In the genomic region with DNA sequence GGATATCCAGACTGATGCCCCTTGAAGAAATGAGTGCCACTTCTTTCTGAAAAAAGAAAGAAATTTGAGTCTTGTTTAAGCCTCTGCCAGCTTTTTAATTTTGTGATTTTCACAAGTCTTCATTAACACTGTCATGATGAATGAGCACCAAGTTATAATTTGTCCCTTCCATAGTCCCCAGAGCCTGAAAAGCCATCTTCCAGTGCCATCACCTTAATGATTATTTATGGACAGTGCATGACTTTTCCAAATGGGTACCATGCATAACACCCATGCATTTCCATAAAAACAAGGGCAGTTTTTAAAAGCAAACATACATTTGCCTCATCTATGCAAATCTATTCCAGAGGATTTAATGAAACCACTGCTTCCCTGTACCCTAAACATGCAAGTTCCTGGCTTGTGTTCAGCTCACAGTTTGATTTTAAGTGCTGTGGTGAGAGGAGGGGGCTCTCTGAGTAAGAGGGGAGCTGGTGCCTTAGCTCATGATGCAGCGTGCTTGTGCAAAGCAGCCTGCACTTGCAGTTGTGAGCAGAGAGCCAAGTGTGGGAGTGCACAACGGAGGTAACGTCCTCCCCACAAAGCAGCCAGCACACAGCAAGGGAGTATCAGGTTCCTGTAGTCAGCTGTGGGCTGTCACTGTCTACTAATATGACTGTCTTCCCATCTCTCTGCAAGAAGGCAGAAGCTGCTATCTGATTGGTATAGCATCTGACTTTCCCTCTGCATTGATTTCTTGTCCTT, we compare ENCODE assay signal across 14 mouse cellular contexts.
DNase-seq lines count a peak whose midpoint lies in the region; ATAC-seq and TF ChIP-seq lines count a peak whose summit lies in the region.
"Had no signal": no experiment of that assay in that cellular context is flagged by ENCODE, and none has a peak within 500 bp of the region (broad histone marks: within the 10 kb centered on the region; RNA-seq: fewer than 3 reads in every experiment).

No protein-coding gene starts in this region.

- no peak overlapping the region for H3K4me3 ChIP-seq in kidney, embryonic 16.5 days (ENCODE audit: low read length)
- no peak overlapping the region for H3K4me3 ChIP-seq in embryonic facial prominence, embryonic 14.5 days (ENCODE audit: low read depth, low read length)
- H3K4me3 ChIP-seq in hindbrain, postnatal 0 days (ENCODE audit: low read length) = peak overlapping the region; percentile 14
- peak overlapping the region; percentile 50 for H3K4me3 ChIP-seq in olfactory bulb, adult 2 months (ENCODE audit: insufficient read depth, low read depth, low read length)
- no peak overlapping the region for H3K4me3 ChIP-seq in intestine, postnatal 0 days (ENCODE audit: low read depth, low read length)
- no peak overlapping the region for H3K4me3 ChIP-seq in lung, adult 2 months (replicated peaks; ENCODE audit: extremely low read depth, low read depth, low read length)

- no peak for DNase-seq in kidney, postnatal 14 days
- peak; percentile 35 for DNase-seq in embryonic facial prominence, embryonic 14.5 days (ENCODE audit: low spot score)
- peak; percentile 47 for DNase-seq in hindbrain, postnatal 0 days (ENCODE audit: low spot score)
- DNase-seq in adrenal gland, postnatal 36 days = no peak
- DNase-seq in lung, adult 2 months = no peak
- DNase-seq: cerebellum, adult 11-12 months; kidney, postnatal 36 days; liver; thymus, postnatal 14 days had no signal

- no peak overlapping the region for H3K27ac ChIP-seq in kidney, embryonic 16.5 days (ENCODE audit: low read length)
- H3K27ac ChIP-seq in embryonic facial prominence, embryonic 14.5 days (replicated peaks; ENCODE audit: low read depth, low read length) = no peak overlapping the region
- no peak overlapping the region; the same call in 1 of the 2 replicates for H3K27ac ChIP-seq in hindbrain, postnatal 0 days
- peak overlapping the region; percentile 97 for H3K27ac ChIP-seq in olfactory bulb, adult 2 months (ENCODE audit: insufficient read depth, low read depth, low read length)
- H3K27ac ChIP-seq in intestine, postnatal 0 days (ENCODE audit: low read depth, low read length) = no peak overlapping the region
- H3K27ac ChIP-seq: macrophage had no signal

- no peak for TF ChIP-seq CTCF in hindbrain, postnatal 0 days (IDR thresholded peaks at IDR 0.05; ENCODE audit: low read depth)
- TF ChIP-seq CTCF in olfactory bulb, adult 2 months (IDR thresholded peaks at IDR 0.05; ENCODE audit: insufficient read depth, low read depth, low read length) = no peak
- TF ChIP-seq CTCF in intestine, postnatal 0 days (IDR thresholded peaks at IDR 0.05; ENCODE audit: low read depth) = no peak
- TF ChIP-seq CTCF in lung, adult 2 months (IDR thresholded peaks at IDR 0.05; ENCODE audit: insufficient read depth, low read length) = no peak

- H3K9ac ChIP-seq in kidney, embryonic 16.5 days (replicated peaks; ENCODE audit: low read length) = no peak overlapping the region
- no peak overlapping the region for H3K9ac ChIP-seq in embryonic facial prominence, embryonic 14.5 days (ENCODE audit: low read depth, low read length)
- H3K9ac ChIP-seq in hindbrain, postnatal 0 days (replicated peaks; ENCODE audit: low read length) = no peak overlapping the region
- no peak overlapping the region for H3K9ac ChIP-seq in intestine, postnatal 0 days (ENCODE audit: low read depth, low read length)

- peak; percentile 91 for ATAC-seq in kidney, embryonic 16.5 days (ENCODE audit: low FRiP score, low TSS enrichment)
- peak; percentile 53; the same call in 1 of the 2 replicates for ATAC-seq in embryonic facial prominence, embryonic 14.5 days (ENCODE audit: low read depth)
- peak; percentile 82 for ATAC-seq in hindbrain, postnatal 0 days
- no peak for ATAC-seq in intestine, postnatal 0 days
- ATAC-seq: CD4-positive, CD25-positive, alpha-beta regulatory T cell, adult 4 months had no signal

- WGBS in kidney, embryonic 16.5 days = 16% methylated on average over 3 of the region's 3 CpGs
- 20% methylated on average over 3 of the region's 3 CpGs for WGBS in embryonic facial prominence, embryonic 14.5 days
- 22% methylated on average over 3 of the region's 3 CpGs for WGBS in hindbrain, postnatal 0 days
- WGBS in olfactory bulb, adult 2 months = 10% methylated on average over 3 of the region's 3 CpGs
- 58% methylated on average over 3 of the region's 3 CpGs for WGBS in intestine, postnatal 0 days
- WGBS in lung, adult 2 months = 37% methylated on average over 3 of the region's 3 CpGs

- no peaks in the 10 kb centered on the region for H3K36me3 ChIP-seq in kidney, embryonic 16.5 days (ENCODE audit: insufficient read depth, low read length)
- no peaks in the 10 kb centered on the region for H3K36me3 ChIP-seq in embryonic facial prominence, embryonic 14.5 days (ENCODE audit: control insufficient read depth, insufficient read depth, low read length)
- H3K36me3 ChIP-seq in hindbrain, postnatal 0 days (ENCODE audit: insufficient read depth, low read length) = no peaks in the 10 kb centered on the region
- no peaks in the 10 kb centered on the region for H3K36me3 ChIP-seq in intestine, postnatal 0 days (ENCODE audit: control insufficient read depth, insufficient read depth)

- no peak overlapping the region for H3K4me2 ChIP-seq in kidney, embryonic 16.5 days (replicated peaks; ENCODE audit: low read depth, low read length)
- H3K4me2 ChIP-seq in embryonic facial prominence, embryonic 14.5 days (ENCODE audit: low read depth, low read length) = no peak overlapping the region
- H3K4me2 ChIP-seq in hindbrain, postnatal 0 days (ENCODE audit: low read depth, low read length) = peak overlapping the region; percentile 40
- H3K4me2 ChIP-seq in intestine, postnatal 0 days (replicated peaks; ENCODE audit: low read depth) = no peak overlapping the region

- H3K4me1 ChIP-seq in kidney, embryonic 16.5 days (ENCODE audit: insufficient read depth, low read length) = no peaks in the 10 kb centered on the region
- no peaks in the 10 kb centered on the region for H3K4me1 ChIP-seq in embryonic facial prominence, embryonic 14.5 days (ENCODE audit: control insufficient read depth, insufficient read depth, low read length)
- H3K4me1 ChIP-seq in hindbrain, postnatal 0 days (ENCODE audit: insufficient read depth, low read length) = no peaks in the 10 kb centered on the region
- no peaks in the 10 kb centered on the region; the same call in 1 of the 2 replicates for H3K4me1 ChIP-seq in olfactory bulb, adult 2 months (ENCODE audit: control insufficient read depth, insufficient read depth, low read length)
- no peaks in the 10 kb centered on the region for H3K4me1 ChIP-seq in intestine, postnatal 0 days (replicated peaks; ENCODE audit: control insufficient read depth, insufficient read depth, low read length)
- H3K4me1 ChIP-seq in lung, adult 2 months (ENCODE audit: control insufficient read depth, insufficient read depth, low read length) = no peaks in the 10 kb centered on the region

- no peaks in the 10 kb centered on the region for H3K27me3 ChIP-seq in kidney, embryonic 16.5 days (ENCODE audit: insufficient read depth, low read length)
- no peaks in the 10 kb centered on the region for H3K27me3 ChIP-seq in embryonic facial prominence, embryonic 14.5 days (replicated peaks; ENCODE audit: control insufficient read depth, insufficient read depth, low read length)
- no peaks in the 10 kb centered on the region for H3K27me3 ChIP-seq in hindbrain, postnatal 0 days (ENCODE audit: insufficient read depth, low read length)
- H3K27me3 ChIP-seq in intestine, postnatal 0 days (replicated peaks; ENCODE audit: control insufficient read depth, insufficient read depth, low read length) = no peaks in the 10 kb centered on the region

- H3K9me3 ChIP-seq in kidney, embryonic 16.5 days (ENCODE audit: low read length) = no peaks in the 10 kb centered on the region
- no peaks in the 10 kb centered on the region for H3K9me3 ChIP-seq in embryonic facial prominence, embryonic 14.5 days (ENCODE audit: control insufficient read depth, low read length)
- H3K9me3 ChIP-seq in hindbrain, postnatal 0 days (ENCODE audit: low read length) = no peaks in the 10 kb centered on the region
- no peaks in the 10 kb centered on the region for H3K9me3 ChIP-seq in intestine, postnatal 0 days (ENCODE audit: control insufficient read depth)

- 0 out of 2 replicates have a peak, but pooled peaks have one; percentile 30 for TF ChIP-seq POLR2A in olfactory bulb, adult 2 months (IDR thresholded peaks at IDR 0.05; ENCODE audit: insufficient read depth, low read depth, low read length)
- no peak for TF ChIP-seq POLR2A in lung, adult 2 months (IDR thresholded peaks at IDR 0.05; ENCODE audit: borderline replicate concordance, extremely low read depth, low read depth, low read length)

Comparison
In these comparisons a context has a peak if more than half of its experiments do, and no peak if none do; other contexts are left out.
1. H3K4me3 ChIP-seq: peak in hindbrain, postnatal 0 days (single experiment) and olfactory bulb, adult 2 months (single experiment); none in kidney, embryonic 16.5 days (single experiment), embryonic facial prominence, embryonic 14.5 days (single experiment), intestine, postnatal 0 days (single experiment) and lung, adult 2 months (single experiment).
2. DNase-seq: peak in embryonic facial prominence, embryonic 14.5 days (single experiment) and hindbrain, postnatal 0 days (single experiment); none in kidney, postnatal 14 days (single experiment), adrenal gland, postnatal 36 days (0 of 2) and lung, adult 2 months (single experiment).